Mouse (Mus musculus): Measurements from ENCODE around the gene Gm11168.
"Not testable (repeated sequence)": the region's sequence is repeated elsewhere in the genome, so short reads cannot be mapped to it uniquely, and the experiment has no call there.

- not testable (repeated sequence) for TF ChIP-seq CTCF (IDR thresholded peaks at IDR 0.05; ENCODE audit: borderline replicate concordance, insufficient read depth, low read depth, low read length); POLR2A (IDR thresholded peaks at IDR 0.05; ENCODE audit: borderline replicate concordance, insufficient read depth, low read length)
Measured at GRCm38 (mm10) chr9:3006179-3006578, 3.0 kb downstream of the Gm11168 start.
